Mouse (Mus musculus) myocyte (in vitro differentiated cells): ENCODE data around the gene Trim41. TPM values are rescaled to one million over a fixed set of nuclear protein-coding genes. Genes with fewer than 3 reads are reported as not detected.
"Not testable (repeated sequence)": the region's sequence is repeated elsewhere in the genome, so short reads cannot be mapped to it uniquely, and the experiment has no call there.

Source experiments
- H3K27me3 ChIP-seq: one replicate; pipeline ENCODE4 v1.6.1; 2011; ENCODE audit not compliant: control insufficient read depth, insufficient read depth, insufficient read length
- H3K36me3 ChIP-seq: one replicate; pipeline ENCODE4 v1.6.1; 2011; ENCODE audit not compliant: control insufficient read depth, insufficient read depth
- H3K4me2 ChIP-seq: one replicate; pipeline ENCODE4 v1.6.1; 2011; ENCODE audit warnings: low read depth, control low read depth
- H3K4me3 ChIP-seq: one replicate; pipeline ENCODE4 v1.5.1; 2011; ENCODE audit warnings: mild to moderate bottlenecking, control low read depth, moderate library complexity
- H3K79me2 ChIP-seq: one replicate; pipeline ENCODE4 v1.6.1; 2011; ENCODE audit not compliant: control insufficient read depth, insufficient read depth
- H3ac ChIP-seq: one replicate; pipeline ENCODE4 v1.6.1; 2011; ENCODE audit not compliant: control insufficient read depth, insufficient read length
- CEBPB ChIP-seq: IDR thresholded peaks from 2 replicates; pipeline ENCODE4 v1.6.1; 2011; ENCODE audit warnings: mild to moderate bottlenecking, moderate library complexity; ENCODE audit not compliant: poor library complexity, insufficient read depth, severe bottlenecking
- E2F4 ChIP-seq: IDR thresholded peaks from one replicate; pipeline ENCODE4 v1.6.1; 2011; ENCODE audit warnings: mild to moderate bottlenecking, control low read depth, moderate library complexity; ENCODE audit not compliant: insufficient read depth
- MAX ChIP-seq: IDR thresholded peaks from one replicate; pipeline ENCODE4 v1.6.1; 2011; ENCODE audit warnings: low read depth, mild to moderate bottlenecking, control low read depth
- MYOD1 ChIP-seq, 3 experiments: IDR thresholded peaks; one replicate each; pipeline ENCODE4 v1.6.1; 2011; ENCODE audit warnings: control low read depth in 2 of 3, low read depth in 2 of 3, mild to moderate bottlenecking in 2 of 3, moderate library complexity in 1 of 3; ENCODE audit not compliant: insufficient read length in 2 of 3, control insufficient read depth in 1 of 3
- MYOG ChIP-seq, 3 experiments: IDR thresholded peaks; one replicate each; pipeline ENCODE4 v1.6.1; 2011; ENCODE audit warnings: control low read depth in 2 of 3, low read depth in 2 of 3, mild to moderate bottlenecking in 2 of 3; ENCODE audit not compliant: insufficient read length in 2 of 3, control insufficient read depth in 1 of 3, insufficient read depth in 1 of 3
- POLR2A ChIP-seq: IDR thresholded peaks from one replicate; pipeline ENCODE4 v1.6.1; 2011; ENCODE audit warnings: low read depth, mild to moderate bottlenecking, control low read depth, moderate library complexity; ENCODE audit not compliant: insufficient read length
- POLR2AphosphoS2 ChIP-seq: IDR thresholded peaks from one replicate; pipeline ENCODE4 v1.6.1; 2011; ENCODE audit warnings: low read depth, control low read depth; ENCODE audit not compliant: insufficient read length
- REST ChIP-seq: IDR thresholded peaks from one replicate; pipeline ENCODE4 v1.6.1; 2011; ENCODE audit warnings: mild to moderate bottlenecking, control low read depth, moderate library complexity; ENCODE audit not compliant: insufficient read depth, insufficient read length
- SRF ChIP-seq: IDR thresholded peaks from one replicate; pipeline ENCODE4 v1.6.1; 2011; ENCODE audit warnings: low read depth; ENCODE audit not compliant: control insufficient read depth, insufficient read length
- TCF12 ChIP-seq: IDR thresholded peaks from one replicate; pipeline ENCODE4 v1.6.1; 2011; ENCODE audit warnings: mild to moderate bottlenecking, control low read depth; ENCODE audit not compliant: poor library complexity, insufficient read depth, severe bottlenecking
- TCF3 ChIP-seq: IDR thresholded peaks from one replicate; pipeline ENCODE4 v1.6.1; 2011; ENCODE audit warnings: low read depth, control low read depth; ENCODE audit not compliant: insufficient read length
- USF1 ChIP-seq: IDR thresholded peaks from one replicate; pipeline ENCODE4 v1.6.1; 2011; ENCODE audit warnings: low read depth, mild to moderate bottlenecking, control low read depth, moderate library complexity
- polyA plus RNA-seq: library from polyadenylated mRNA; unstranded; fragments of >200 nt; fragmentation: generic; extraction: Trizol; gene quantifications from one replicate; pipeline ENCODE4 v1.2.1, GENCODE M21; 2012; ENCODE audit warnings: missing spikeins

Trim41 gene
- polyA plus RNA-seq, 1 experiment: 31.3 TPM

- Histone ChIP-seq H3K4me3 (no peak overlapping the region), H3ac (no peak overlapping the region), H3K36me3 (no peaks in the 10 kb centered on the region), H3K27me3 (no peaks in the 10 kb centered on the region), H3K4me2 (peak overlapping the region; percentile 44), H3K79me2 (no peaks in the 10 kb centered on the region)
- TF ChIP-seq REST: no peak
- no peak for TF ChIP-seq TCF12
- TF ChIP-seq MYOD1 (IDR thresholded peaks at IDR 0.05; ENCODE audit: control insufficient read depth in 1 of 3, insufficient read length in 2 of 3, low read depth in 2 of 3): peak in 1 of 3 experiments; percentile 37
- no peak for TF ChIP-seq CEBPB
Measured at GRCm38 (mm10) chr11:48822768-48823512, 5.8 kb upstream of the Trim41 start.

DNA sequence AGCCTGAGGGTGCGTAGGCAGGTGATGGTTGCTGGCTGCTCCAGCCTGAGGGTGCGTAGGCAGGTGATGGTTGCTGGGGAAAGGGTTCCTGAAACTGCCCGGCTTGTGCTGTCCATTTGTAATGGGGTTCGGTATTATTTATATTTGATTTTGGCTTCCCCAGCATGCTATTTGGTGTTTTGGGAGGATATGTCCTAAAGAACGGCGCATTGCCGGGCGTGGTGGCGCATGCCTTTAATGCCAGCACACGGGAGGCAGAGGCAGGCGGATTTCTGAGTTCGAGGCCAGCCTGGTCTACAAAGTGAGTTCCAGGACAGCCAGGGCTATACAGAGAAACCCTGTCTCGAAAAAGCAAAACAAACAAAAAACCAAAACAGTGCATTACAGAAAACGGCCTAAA lies 4.1 kb upstream of the Trim41 start:
- H3ac ChIP-seq, H3K79me2 ChIP-seq, H3K4me2 ChIP-seq, H3K36me3 ChIP-seq, H3K4me3 ChIP-seq, H3K27me3 ChIP-seq: not testable (repeated sequence)

GRCm38 (mm10) chr11:48820308-48820674 lies 3.1 kb upstream of the Trim41 start:
- Histone ChIP-seq H3K27me3 (no peaks in the 10 kb centered on the region), H3K4me2 (peak overlapping the region; percentile 37), H3ac (no peak overlapping the region), H3K4me3 (no peak overlapping the region), H3K36me3 (no peaks in the 10 kb centered on the region), H3K79me2 (peaks cover 13% of the 10 kb centered on the region)
- TF ChIP-seq POLR2A: no peak
- TF ChIP-seq MYOG (IDR thresholded peaks at IDR 0.05; ENCODE audit: control insufficient read depth in 1 of 3, insufficient read depth in 1 of 3, insufficient read length in 2 of 3, low read depth in 2 of 3): no peak
- peak; percentile 34 for TF ChIP-seq USF1
- TF ChIP-seq MAX: no peak
- TF ChIP-seq E2F4: no peak
- 0 out of 2 replicates have a peak, but pooled peaks have one; percentile 24 for TF ChIP-seq CEBPB
- no peak for TF ChIP-seq POLR2AphosphoS2
- peak in 1 of 3 experiments; percentile 68 for TF ChIP-seq MYOD1 (IDR thresholded peaks at IDR 0.05; ENCODE audit: control insufficient read depth in 1 of 3, insufficient read length in 2 of 3, low read depth in 2 of 3)
- no peak for TF ChIP-seq REST
- no peak for TF ChIP-seq TCF12
- no peak for TF ChIP-seq SRF
- no peak for TF ChIP-seq TCF3

- no peak overlapping the region for H3ac ChIP-seq
- no peak overlapping the region for H3K4me3 ChIP-seq
- peaks cover 18% of the 10 kb centered on the region for H3K79me2 ChIP-seq
- H3K4me2 ChIP-seq: peak overlapping the region; percentile 37
- H3K36me3 ChIP-seq: no peaks in the 10 kb centered on the region
- no peak for TF ChIP-seq USF1
- no peak for TF ChIP-seq SRF
- no peak for TF ChIP-seq MAX
- no peak for TF ChIP-seq MYOG (IDR thresholded peaks at IDR 0.05; ENCODE audit: control insufficient read depth in 1 of 3, insufficient read depth in 1 of 3, insufficient read length in 2 of 3, low read depth in 2 of 3)
- TF ChIP-seq CEBPB: no peak
- TF ChIP-seq E2F4: no peak
- TF ChIP-seq POLR2A: no peak
- no peak for TF ChIP-seq REST
- no peak for TF ChIP-seq POLR2AphosphoS2
- TF ChIP-seq TCF12: no peak
- TF ChIP-seq MYOD1 (IDR thresholded peaks at IDR 0.05; ENCODE audit: control insufficient read depth in 1 of 3, insufficient read length in 2 of 3, low read depth in 2 of 3): no peak
- TF ChIP-seq TCF3: no peak
- H3K27me3 ChIP-seq: no peaks in the 10 kb centered on the region
Measured at GRCm38 (mm10) chr11:48819614-48820307, 2.6 kb upstream of the Trim41 start.

DNA sequence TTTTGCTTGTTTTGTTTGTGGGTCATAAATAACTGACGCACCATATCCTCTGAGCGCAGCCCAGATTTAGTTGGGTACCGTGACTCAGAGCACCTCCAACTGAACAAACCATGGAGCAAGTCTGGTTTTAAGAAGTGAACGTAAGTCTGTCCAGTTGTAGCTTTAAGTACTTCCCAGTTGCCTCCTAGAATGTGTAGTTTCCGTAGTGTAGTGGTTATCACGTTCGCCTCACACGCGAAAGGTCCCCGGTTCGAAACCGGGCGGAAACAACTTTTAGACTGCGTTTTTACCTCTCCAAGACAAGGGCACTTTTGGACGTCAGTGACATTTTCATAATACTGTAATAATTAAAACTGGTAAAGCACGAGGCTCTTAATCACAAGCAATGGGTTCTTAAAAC lies 1.2 kb upstream of the Trim41 start:
- H3K27me3 ChIP-seq: no peaks in the 10 kb centered on the region
- H3K79me2 ChIP-seq: peaks cover 31% of the 10 kb centered on the region
- TF ChIP-seq MAX (peak; percentile 47), TCF12 (no peak)
- H3K4me3 ChIP-seq: peak overlapping the region; percentile 79
- no peak overlapping the region for H3ac ChIP-seq
- no peaks in the 10 kb centered on the region for H3K36me3 ChIP-seq
- H3K4me2 ChIP-seq: peak overlapping the region; percentile 91
